Mouse (Mus musculus): ENCODE measurements around the gene Apba3. TPM values are rescaled to one million over a fixed set of nuclear protein-coding genes. Genes with fewer than 3 reads are reported as not detected.

Gene Apba3
- polyA plus RNA-seq, 1 experiment from 2014 or later, result 61.6 TPM

DNA sequence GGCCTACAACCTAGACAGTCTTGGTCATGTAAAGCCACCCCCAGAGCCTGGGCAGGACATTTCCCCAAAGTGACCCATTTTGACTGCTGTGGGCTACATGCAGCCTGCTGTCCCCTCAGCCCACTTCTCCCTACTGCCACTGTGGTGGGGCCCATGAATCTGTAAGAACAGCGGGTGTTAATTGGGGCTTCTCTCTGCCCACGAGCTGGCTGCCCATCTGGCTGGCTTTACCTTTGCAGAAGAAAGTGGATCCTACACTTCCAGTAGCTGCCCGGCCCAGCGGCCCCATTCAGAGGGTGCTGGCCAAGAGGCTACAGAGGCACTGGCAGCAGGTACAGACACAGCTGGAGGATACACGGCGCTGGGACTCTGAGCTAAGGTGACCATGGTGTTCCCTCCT is 21.6 kb upstream of the Apba3 start:
- 88% methylated on average over 6 of the region's 6 CpGs for WGBS
- no peak overlapping the region for H3K4me2 ChIP-seq (ENCODE audit: low read depth, low read length)
- no peaks in the 10 kb centered on the region for H3K4me1 ChIP-seq (ENCODE audit: control insufficient read depth, insufficient read depth, low read length)

DNA sequence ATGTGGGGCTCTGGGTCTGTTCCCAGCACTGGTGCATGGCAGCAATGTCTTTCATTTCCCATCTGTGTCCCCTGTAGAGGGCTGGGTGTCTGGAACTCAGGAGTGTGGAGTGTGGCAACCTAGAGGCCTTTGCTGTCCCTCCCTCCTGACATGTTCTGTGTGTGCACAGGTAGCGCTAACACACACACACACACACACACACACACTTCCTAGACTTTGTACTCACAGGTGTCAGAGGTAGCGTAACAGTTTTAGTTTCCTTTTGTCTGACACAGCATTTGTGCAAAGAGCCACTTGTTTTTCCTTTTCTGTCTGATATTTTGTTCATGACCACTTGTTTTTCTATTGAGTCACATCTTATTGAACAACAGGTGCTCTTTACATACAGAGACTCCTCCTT is 19.0 kb upstream of the Apba3 start:
- Histone ChIP-seq H3K4me2 (ENCODE audit: low read depth, low read length) (no peak overlapping the region), H3K36me3 (ENCODE audit: control insufficient read depth, insufficient read depth, low read length) (no peaks in the 10 kb centered on the region), H3K27me3 (ENCODE audit: control insufficient read depth, insufficient read depth, low read length) (peaks cover 17% of the 10 kb centered on the region), H3K4me3 (replicated peaks; ENCODE audit: low read length) (no peak overlapping the region), H3K9ac (ENCODE audit: low read length) (no peak overlapping the region), H3K27ac (ENCODE audit: low read length) (no peak overlapping the region), H3K4me1 (ENCODE audit: control insufficient read depth, insufficient read depth, low read length) (peaks cover under 1% of the 10 kb centered on the region; the same call in 1 of the 2 replicates), H3K9me3 (replicated peaks; ENCODE audit: control insufficient read depth, low read length) (no peaks in the 10 kb centered on the region)
- 76% methylated on average over 2 of the region's 2 CpGs for WGBS
- ATAC-seq (ENCODE audit: insufficient read depth, low FRiP score), result no peak

More for the DNA sequence above, 21.6 kb upstream of the Apba3 start:
- Histone ChIP-seq H3K27me3 (ENCODE audit: control insufficient read depth, insufficient read depth, low read length) (no peaks in the 10 kb centered on the region; the same call in 1 of the 2 replicates), H3K4me3 (replicated peaks; ENCODE audit: low read length) (no peak overlapping the region), H3K9ac (ENCODE audit: low read length) (no peak overlapping the region), H3K36me3 (ENCODE audit: control insufficient read depth, insufficient read depth, low read length) (no peaks in the 10 kb centered on the region), H3K27ac (ENCODE audit: low read length) (no peak overlapping the region), H3K9me3 (replicated peaks; ENCODE audit: control insufficient read depth, low read length) (no peaks in the 10 kb centered on the region)
- ATAC-seq (ENCODE audit: insufficient read depth, low FRiP score), result no peak

DNA sequence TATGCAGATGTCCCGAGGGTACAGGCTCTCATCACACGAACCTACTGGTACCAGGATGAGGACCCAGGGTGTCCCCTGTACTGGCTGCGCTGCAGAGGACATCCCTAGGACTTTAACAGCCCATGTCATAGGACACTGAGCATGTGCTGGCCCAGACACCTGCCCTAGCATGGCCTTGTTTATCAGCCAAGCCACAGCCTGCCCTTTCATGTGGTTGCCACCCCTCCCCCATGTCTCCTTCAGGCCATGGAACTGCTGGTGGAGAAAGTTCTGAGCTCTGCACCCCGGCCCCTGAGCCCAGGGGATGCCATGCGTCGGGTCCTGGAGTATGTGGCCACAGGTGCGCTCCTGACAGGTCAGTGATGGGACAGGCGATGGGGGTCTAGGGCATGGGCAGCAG is 17.3 kb upstream of the Apba3 start:
- H3K36me3 ChIP-seq (ENCODE audit: control insufficient read depth, insufficient read depth, low read length), result no peaks in the 10 kb centered on the region
- H3K4me1 ChIP-seq (ENCODE audit: control insufficient read depth, insufficient read depth, low read length), result peaks cover 4% of the 10 kb centered on the region; the same call in 1 of the 2 replicates
- no peak overlapping the region for H3K27ac ChIP-seq (ENCODE audit: low read length)
- WGBS, result 81% methylated on average over 8 of the region's 8 CpGs
- H3K4me3 ChIP-seq (replicated peaks; ENCODE audit: low read length), result no peak overlapping the region
- H3K4me2 ChIP-seq (ENCODE audit: low read depth, low read length), result no peak overlapping the region
- no peaks in the 10 kb centered on the region for H3K9me3 ChIP-seq (replicated peaks; ENCODE audit: control insufficient read depth, low read length)
- no peak overlapping the region for H3K9ac ChIP-seq (ENCODE audit: low read length)
- peaks cover 27% of the 10 kb centered on the region for H3K27me3 ChIP-seq (ENCODE audit: control insufficient read depth, insufficient read depth, low read length)
- ATAC-seq (ENCODE audit: insufficient read depth, low FRiP score), result no peak

DNA sequence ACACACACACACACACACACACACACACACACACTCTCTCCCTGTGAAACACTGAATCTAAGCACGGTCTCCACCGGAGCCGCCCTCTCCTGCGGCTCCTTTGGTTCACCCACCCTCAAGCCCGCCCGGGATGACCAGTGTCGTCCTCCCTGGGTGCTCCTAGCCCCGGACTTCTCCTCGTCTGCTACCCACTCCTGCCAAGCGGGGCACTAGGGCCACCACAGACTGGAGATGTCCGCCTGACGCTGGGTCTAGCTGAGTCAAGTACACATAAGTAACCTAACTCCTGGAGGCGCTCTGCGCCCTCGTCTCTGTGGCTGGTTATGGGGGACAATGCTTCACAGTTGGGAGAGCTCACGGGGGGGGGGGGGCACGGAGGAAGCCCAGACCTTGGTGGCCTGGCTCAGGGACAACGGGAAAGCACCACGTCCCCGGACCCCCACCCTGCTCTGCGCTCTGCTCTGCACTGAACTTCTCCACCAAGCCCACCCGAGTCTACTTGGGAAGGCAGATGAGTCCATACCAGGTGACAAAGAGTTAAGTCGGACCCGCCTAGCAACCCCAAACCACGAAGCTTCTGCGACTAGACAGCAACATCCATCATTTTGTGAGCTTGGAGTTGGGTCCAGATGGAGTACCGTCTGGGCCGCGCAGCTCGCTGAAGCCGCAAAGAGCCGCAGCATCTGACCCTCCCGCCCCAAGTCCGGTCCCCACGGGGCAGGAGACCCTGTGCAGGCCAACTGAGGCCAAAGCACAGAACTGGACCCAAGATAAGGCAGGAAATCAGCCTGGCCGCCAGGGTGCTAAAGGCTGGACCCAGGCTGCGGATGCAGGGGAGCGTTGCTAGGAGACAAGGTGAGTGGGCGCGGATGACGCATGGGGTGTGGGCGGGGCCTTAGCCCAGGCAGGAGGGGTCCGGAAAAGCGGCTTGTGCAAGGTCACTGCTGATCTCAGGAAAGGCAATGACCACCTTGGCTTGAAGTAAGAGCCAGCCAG is 14.0 kb upstream of the Apba3 start, which contains the start of gene Matk:
Gene Matk (plus strand): TSS at position 512 of the 996 bp plus-strand sequence.
- peaks cover 42% of the 10 kb centered on the region for H3K27me3 ChIP-seq (ENCODE audit: control insufficient read depth, insufficient read depth, low read length)
- no peaks in the 10 kb centered on the region for H3K36me3 ChIP-seq (ENCODE audit: control insufficient read depth, insufficient read depth, low read length)
- WGBS, result 6% methylated on average over 43 of the region's 44 CpGs
- peak within 1 kb of the TSS; percentile 55 for H3K9ac ChIP-seq (ENCODE audit: low read length)
- H3K27ac ChIP-seq (ENCODE audit: low read length), result no peak within 1 kb of the TSS
- H3K4me1 ChIP-seq (ENCODE audit: control insufficient read depth, insufficient read depth, low read length), result peaks cover 4% of the 10 kb centered on the region; the same call in 1 of the 2 replicates
- no peaks in the 10 kb centered on the region for H3K9me3 ChIP-seq (replicated peaks; ENCODE audit: control insufficient read depth, low read length)
- ATAC-seq (ENCODE audit: insufficient read depth, low FRiP score), result peak; percentile 42; the same call in 1 of the 2 replicates
- peak within 1 kb of the TSS; percentile 29 for H3K4me2 ChIP-seq (ENCODE audit: low read depth, low read length)
- H3K4me3 ChIP-seq (replicated peaks; ENCODE audit: low read length), result peak within 1 kb of the TSS; percentile 10; the same call in 1 of the 2 replicates

DNA sequence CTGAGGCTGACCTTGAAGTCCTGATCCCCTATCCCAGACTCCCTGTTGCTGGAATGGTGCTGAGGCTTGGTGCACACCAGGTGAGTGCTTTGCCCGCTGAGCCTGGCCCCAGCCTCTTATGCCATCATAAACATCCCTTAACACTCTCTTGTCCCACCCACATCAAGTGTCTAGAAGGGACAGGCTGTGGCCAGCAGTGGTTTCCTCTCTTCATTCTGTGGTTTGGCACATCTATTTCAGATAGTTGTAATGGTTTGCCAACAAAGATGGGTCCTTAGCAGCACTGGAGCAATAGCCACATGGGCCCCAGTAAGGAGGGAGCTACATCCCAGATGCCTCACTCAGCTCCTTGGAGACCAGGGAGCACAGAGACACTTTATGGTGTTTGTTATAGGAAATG is 11.9 kb upstream of the Apba3 start:
- WGBS, result 43% methylated on average over 1 of the region's 1 CpGs
- H3K9me3 ChIP-seq (replicated peaks; ENCODE audit: control insufficient read depth, low read length), result no peaks in the 10 kb centered on the region
- ATAC-seq (ENCODE audit: insufficient read depth, low FRiP score), result no peak
- no peak overlapping the region for H3K4me2 ChIP-seq (ENCODE audit: low read depth, low read length)
- no peaks in the 10 kb centered on the region for H3K36me3 ChIP-seq (ENCODE audit: control insufficient read depth, insufficient read depth, low read length)
- H3K9ac ChIP-seq (ENCODE audit: low read length), result no peak overlapping the region
- H3K27me3 ChIP-seq (ENCODE audit: control insufficient read depth, insufficient read depth, low read length), result peaks cover 58% of the 10 kb centered on the region
- H3K27ac ChIP-seq (ENCODE audit: low read length), result no peak overlapping the region
- H3K4me1 ChIP-seq (ENCODE audit: control insufficient read depth, insufficient read depth, low read length), result peaks cover 4% of the 10 kb centered on the region; the same call in 1 of the 2 replicates
- no peak overlapping the region for H3K4me3 ChIP-seq (replicated peaks; ENCODE audit: low read length)

DNA sequence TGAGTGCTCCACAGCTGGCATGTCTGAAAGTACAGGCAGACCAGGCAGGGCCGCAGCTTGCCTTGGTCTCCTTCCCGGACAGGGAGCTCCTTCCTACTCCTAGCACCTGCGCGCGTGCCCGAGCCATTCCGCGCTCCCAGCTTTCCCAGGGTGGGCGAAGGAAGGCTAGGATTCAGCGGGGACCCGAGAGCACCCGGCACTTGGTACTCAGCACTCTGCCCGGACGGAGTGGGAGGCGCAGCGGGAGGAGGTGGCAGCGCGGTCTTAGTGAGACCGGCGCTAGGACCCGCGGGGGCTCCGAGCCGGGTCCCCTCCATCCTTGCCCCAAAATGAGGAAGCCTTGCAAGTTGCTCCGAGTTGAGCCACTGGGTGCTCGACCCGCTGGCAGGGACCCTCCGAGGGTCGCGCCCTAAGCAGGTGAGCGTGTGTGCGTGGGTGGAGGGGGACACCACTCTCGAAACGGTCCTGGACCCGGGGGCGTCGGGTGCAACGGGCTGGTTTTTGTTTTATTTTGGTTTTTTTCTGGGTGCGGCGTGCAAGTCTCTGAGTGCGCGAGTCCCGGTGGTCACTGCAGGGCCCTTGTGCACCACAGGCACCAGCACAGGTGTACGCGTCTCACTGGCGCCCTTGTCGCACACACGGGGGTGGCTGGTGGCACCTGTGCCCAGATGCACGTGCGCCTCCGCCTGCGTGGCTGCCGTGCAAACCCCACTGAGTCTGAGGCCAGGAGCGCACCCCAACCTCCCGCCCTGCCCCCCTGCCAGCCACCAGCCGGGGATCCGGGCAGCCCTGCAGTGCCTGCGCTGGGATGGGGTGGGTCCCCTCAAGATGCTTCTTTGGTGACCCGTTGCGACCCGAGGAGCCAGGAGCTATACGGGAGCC is 9.4 kb upstream of the Apba3 start:
- peak overlapping the region; percentile 61 for H3K9ac ChIP-seq (ENCODE audit: low read length)
- H3K4me3 ChIP-seq (replicated peaks; ENCODE audit: low read length), result peak overlapping the region; percentile 52
- no peak overlapping the region for H3K27ac ChIP-seq (ENCODE audit: low read length)
- WGBS, result 2% methylated on average over 62 of the region's 62 CpGs
- no peaks in the 10 kb centered on the region for H3K36me3 ChIP-seq (ENCODE audit: control insufficient read depth, insufficient read depth, low read length)
- H3K4me2 ChIP-seq (ENCODE audit: low read depth, low read length), result peak overlapping the region; percentile 81
- no peak for ATAC-seq (ENCODE audit: insufficient read depth, low FRiP score)
- H3K27me3 ChIP-seq (ENCODE audit: control insufficient read depth, insufficient read depth, low read length), result peaks cover 49% of the 10 kb centered on the region
- no peaks in the 10 kb centered on the region; the same call in 1 of the 2 replicates for H3K9me3 ChIP-seq (replicated peaks; ENCODE audit: control insufficient read depth, low read length)
- peaks cover 4% of the 10 kb centered on the region; the same call in 1 of the 2 replicates for H3K4me1 ChIP-seq (ENCODE audit: control insufficient read depth, insufficient read depth, low read length)

DNA sequence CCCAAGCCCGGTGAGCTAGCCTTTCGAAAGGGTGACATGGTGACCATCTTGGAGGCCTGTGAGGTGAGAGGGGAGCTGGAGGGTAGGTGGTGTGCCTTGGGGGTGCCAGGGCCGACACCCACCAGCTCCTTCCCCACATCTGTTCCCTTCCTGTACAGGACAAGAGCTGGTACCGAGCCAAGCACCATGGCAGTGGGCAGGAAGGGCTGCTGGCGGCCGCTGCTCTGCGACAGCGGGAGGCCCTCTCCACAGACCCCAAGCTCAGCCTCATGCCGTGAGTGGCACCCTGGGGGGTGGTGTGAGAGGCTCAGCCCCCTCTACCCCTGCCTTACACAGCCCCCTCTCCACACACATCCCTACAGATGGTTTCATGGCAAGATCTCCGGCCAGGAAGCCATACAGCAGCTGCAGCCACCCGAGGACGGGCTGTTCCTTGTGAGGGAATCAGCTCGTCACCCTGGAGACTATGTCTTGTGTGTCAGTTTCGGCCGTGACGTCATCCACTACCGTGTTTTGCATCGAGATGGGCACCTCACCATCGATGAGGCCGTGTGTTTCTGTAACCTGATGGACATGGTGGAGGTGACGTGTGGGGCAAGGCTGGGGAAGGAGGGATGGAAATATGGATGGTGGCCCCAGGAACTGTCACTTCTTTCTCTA is 7.4 kb upstream of the Apba3 start:
- no peaks in the 10 kb centered on the region for H3K36me3 ChIP-seq (ENCODE audit: control insufficient read depth, insufficient read depth, low read length)
- H3K4me1 ChIP-seq (ENCODE audit: control insufficient read depth, insufficient read depth, low read length), result no peaks in the 10 kb centered on the region
- H3K4me2 ChIP-seq (ENCODE audit: low read depth, low read length), result no peak overlapping the region
- 37% methylated on average over 21 of the region's 21 CpGs for WGBS
- no peak overlapping the region for H3K27ac ChIP-seq (ENCODE audit: low read length)
- no peak for ATAC-seq (ENCODE audit: insufficient read depth, low FRiP score)
- no peaks in the 10 kb centered on the region; the same call in 1 of the 2 replicates for H3K9me3 ChIP-seq (replicated peaks; ENCODE audit: control insufficient read depth, low read length)
- 0 out of 2 replicates have a peak overlapping the region, but pooled peaks have one; percentile 21 for H3K9ac ChIP-seq (ENCODE audit: low read length)
- no peak overlapping the region for H3K4me3 ChIP-seq (replicated peaks; ENCODE audit: low read length)
- H3K27me3 ChIP-seq (ENCODE audit: control insufficient read depth, insufficient read depth, low read length), result peaks cover 36% of the 10 kb centered on the region

DNA sequence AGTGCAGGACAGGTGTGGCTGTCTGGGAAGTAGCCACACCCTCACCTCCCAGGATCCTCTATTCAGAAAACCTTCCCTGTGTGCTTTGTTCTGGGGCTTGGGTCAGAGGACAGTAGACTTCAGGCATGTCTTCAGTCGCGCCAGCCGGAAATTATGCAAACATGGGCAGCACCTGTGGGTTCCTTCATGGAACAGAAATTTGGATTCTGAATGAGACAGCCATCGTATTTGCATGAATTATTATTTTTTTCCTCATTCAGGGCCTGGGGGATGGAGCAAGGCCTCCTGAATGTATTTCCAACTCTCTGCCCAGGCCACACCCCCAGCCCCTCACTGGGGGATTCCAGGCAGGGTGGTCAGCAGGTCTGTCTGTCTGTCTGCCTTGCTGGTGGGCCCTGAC is 5.7 kb upstream of the Apba3 start:
- Histone ChIP-seq H3K9me3 (replicated peaks; ENCODE audit: control insufficient read depth, low read length) (no peaks in the 10 kb centered on the region; the same call in 1 of the 2 replicates), H3K4me3 (replicated peaks; ENCODE audit: low read length) (no peak overlapping the region), H3K36me3 (ENCODE audit: control insufficient read depth, insufficient read depth, low read length) (no peaks in the 10 kb centered on the region; the same call in 1 of the 2 replicates), H3K27ac (ENCODE audit: low read length) (no peak overlapping the region), H3K4me1 (ENCODE audit: control insufficient read depth, insufficient read depth, low read length) (peaks cover 7% of the 10 kb centered on the region; the same call in 1 of the 2 replicates), H3K4me2 (ENCODE audit: low read depth, low read length) (no peak overlapping the region), H3K27me3 (ENCODE audit: control insufficient read depth, insufficient read depth, low read length) (peaks cover 34% of the 10 kb centered on the region), H3K9ac (ENCODE audit: low read length) (no peak overlapping the region)
- 87% methylated on average over 4 of the region's 4 CpGs for WGBS
- no peak for ATAC-seq (ENCODE audit: insufficient read depth, low FRiP score)

Measured in stomach, embryonic 16.5 days (tissue).